ENCODE assay signal across 8 mouse cellular contexts in genomic region chr11:69120221-69121000, GRCm38 (mm10). TPM values are rescaled to one million over a fixed set of nuclear protein-coding genes. Genes with fewer than 3 reads are reported as not detected.
DNase-seq lines count a peak whose midpoint lies in the region; ATAC-seq and TF ChIP-seq lines count a peak whose summit lies in the region.

Gene Hes7 (plus strand): TSS chr11:69120404.

- peak within 1 kb of the TSS; percentile 80 for H3K4me3 ChIP-seq in kidney, embryonic 14.5 days (ENCODE audit: low read length)
- peak within 1 kb of the TSS; percentile 34 for H3K4me3 ChIP-seq in bone marrow, adult 2 months (replicated peaks; ENCODE audit: control insufficient read depth, low read depth, low read length)
- peak within 1 kb of the TSS; percentile 85 for H3K4me3 ChIP-seq in forebrain, postnatal 0 days (ENCODE audit: low read depth, low read length)
- peak within 1 kb of the TSS; percentile 74 for H3K4me3 ChIP-seq in limb, embryonic 14.5 days (replicated peaks; ENCODE audit: low read length)
- H3K4me3 ChIP-seq in olfactory bulb, adult 2 months (ENCODE audit: insufficient read depth, low read depth, low read length) = peak within 1 kb of the TSS; percentile 78

- peak within 1 kb of the TSS; percentile 95 for H3K4me2 ChIP-seq in kidney, embryonic 14.5 days (replicated peaks; ENCODE audit: low read depth, low read length)
- H3K4me2 ChIP-seq in forebrain, postnatal 0 days (ENCODE audit: low read depth) = peak within 1 kb of the TSS; percentile 96
- H3K4me2 ChIP-seq in limb, embryonic 14.5 days (replicated peaks; ENCODE audit: low read depth, low read length, severe bottlenecking) = peak within 1 kb of the TSS; percentile 90

- no peaks in the 10 kb centered on the region for H3K9me3 ChIP-seq in kidney, embryonic 14.5 days (ENCODE audit: control insufficient read depth, low read length)
- no peaks in the 10 kb centered on the region for H3K9me3 ChIP-seq in forebrain, postnatal 0 days (ENCODE audit: low read length)
- H3K9me3 ChIP-seq in limb, embryonic 14.5 days (ENCODE audit: control insufficient read depth, low read length) = no peaks in the 10 kb centered on the region

- no peak for TF ChIP-seq POLR2A in bone marrow, adult 2 months (IDR thresholded peaks at IDR 0.05; ENCODE audit: borderline replicate concordance, control insufficient read depth, low read depth, low read length)
- no peak for TF ChIP-seq POLR2A in limb, embryonic 14.5 days (IDR thresholded peaks at IDR 0.05; ENCODE audit: borderline replicate concordance, extremely low read depth, insufficient read depth, insufficient read length)
- no peak for TF ChIP-seq POLR2A in olfactory bulb, adult 2 months (IDR thresholded peaks at IDR 0.05; ENCODE audit: insufficient read depth, low read depth, low read length)

- no peaks in the 10 kb centered on the region for H3K27me3 ChIP-seq in kidney, embryonic 14.5 days (ENCODE audit: control insufficient read depth, insufficient read depth, low read length)
- no peaks in the 10 kb centered on the region for H3K27me3 ChIP-seq in forebrain, postnatal 0 days (ENCODE audit: insufficient read depth, low read length)
- H3K27me3 ChIP-seq in limb, embryonic 14.5 days (ENCODE audit: control insufficient read depth, insufficient read depth, low read length) = no peaks in the 10 kb centered on the region

- H3K4me1 ChIP-seq in kidney, embryonic 14.5 days (ENCODE audit: control insufficient read depth, insufficient read depth, low read length) = peaks cover 20% of the 10 kb centered on the region; the same call in 1 of the 2 replicates
- no peaks in the 10 kb centered on the region for H3K4me1 ChIP-seq in bone marrow, adult 2 months (ENCODE audit: control insufficient read depth, insufficient read depth, low read length)
- H3K4me1 ChIP-seq in forebrain, postnatal 0 days (ENCODE audit: insufficient read depth) = peaks cover 18% of the 10 kb centered on the region
- peaks cover 22% of the 10 kb centered on the region for H3K4me1 ChIP-seq in limb, embryonic 14.5 days (ENCODE audit: control insufficient read depth, insufficient read depth, low read length)
- peaks cover 20% of the 10 kb centered on the region for H3K4me1 ChIP-seq in olfactory bulb, adult 2 months (ENCODE audit: control insufficient read depth, insufficient read depth, low read length)

- H3K9ac ChIP-seq in kidney, embryonic 14.5 days (ENCODE audit: low read depth, low read length) = peak within 1 kb of the TSS; percentile 62
- H3K9ac ChIP-seq in forebrain, postnatal 0 days = peak within 1 kb of the TSS; percentile 73
- peak within 1 kb of the TSS; percentile 65 for H3K9ac ChIP-seq in limb, embryonic 14.5 days (ENCODE audit: low read depth, low read length, severe bottlenecking)

- H3K27ac ChIP-seq in kidney, embryonic 14.5 days (ENCODE audit: low read depth, low read length) = no peak within 1 kb of the TSS
- H3K27ac ChIP-seq in bone marrow, adult 2 months (ENCODE audit: control insufficient read depth, insufficient read depth, low read depth, low read length, poor library complexity) = no peak within 1 kb of the TSS
- H3K27ac ChIP-seq in forebrain, postnatal 0 days (ENCODE audit: low read depth, low read length) = no peak within 1 kb of the TSS
- H3K27ac ChIP-seq in limb, embryonic 14.5 days (replicated peaks; ENCODE audit: low read depth, low read length) = no peak within 1 kb of the TSS
- no peak within 1 kb of the TSS for H3K27ac ChIP-seq in olfactory bulb, adult 2 months (ENCODE audit: insufficient read depth, low read depth, low read length)

- no peaks in the 10 kb centered on the region for H3K36me3 ChIP-seq in kidney, embryonic 14.5 days (ENCODE audit: control insufficient read depth, insufficient read depth, low read length)
- H3K36me3 ChIP-seq in forebrain, postnatal 0 days (ENCODE audit: insufficient read depth) = no peaks in the 10 kb centered on the region
- H3K36me3 ChIP-seq in limb, embryonic 14.5 days (ENCODE audit: control insufficient read depth, insufficient read depth, low read length) = no peaks in the 10 kb centered on the region

- no peak for ATAC-seq in kidney, embryonic 14.5 days (ENCODE audit: low FRiP score, low TSS enrichment)
- ATAC-seq in forebrain, postnatal 0 days = no peak
- ATAC-seq in limb, embryonic 14.5 days (ENCODE audit: low FRiP score, low read depth) = no peak
- no peak for ATAC-seq in erythroid progenitor cell, adult 5-6 weeks (replicated peaks; ENCODE audit: low FRiP score, poor library complexity, severe bottlenecking)

- no peak for DNase-seq in kidney, adult 11 months
- no peak for DNase-seq in forebrain, postnatal 0 days
- no peak for DNase-seq in limb, embryonic 14.5 days (ENCODE audit: low spot score)
- DNase-seq in gastrocnemius, postnatal 25 days = no peak

- TF ChIP-seq CTCF in bone marrow, adult 2 months (IDR thresholded peaks at IDR 0.05; ENCODE audit: control insufficient read depth, insufficient read depth, low read length) = no peak
- TF ChIP-seq CTCF in forebrain, postnatal 0 days (IDR thresholded peaks at IDR 0.05; ENCODE audit: low read depth) = no peak
- no peak for TF ChIP-seq CTCF in olfactory bulb, adult 2 months (IDR thresholded peaks at IDR 0.05; ENCODE audit: insufficient read depth, low read depth, low read length)

- 2% methylated on average over 27 of the region's 27 CpGs for WGBS in kidney, embryonic 14.5 days
- WGBS in bone marrow, adult 2 months = 1% methylated on average over 27 of the region's 27 CpGs
- WGBS in forebrain, postnatal 0 days = 7% methylated on average over 27 of the region's 27 CpGs
- 4% methylated on average over 27 of the region's 27 CpGs for WGBS in limb, embryonic 14.5 days
- WGBS in olfactory bulb, adult 2 months = 24% methylated on average over 27 of the region's 27 CpGs

RNA-seq across cellular contexts. Expression of gene Hes7, which starts in this region (rescaled TPM):
- polyA plus RNA-seq in kidney, embryonic 14.5 days (2014; fragmentation: Nextera tagmentation; extraction: Ambion mirVana) = 0.23 and 0.41 TPM in 2 replicates
- 1.1 TPM in 1 of 2 replicates, not detected in the other for polyA plus RNA-seq in bone marrow, adult 2 months (2011; ENCODE audit: insufficient read depth, insufficient read length, low replicate concordance, missing spikeins)
- 1.2 and 1.6 TPM in 2 replicates for total RNA-seq in forebrain, postnatal 0 days (2014; rRNA removed)
- 1.1 and 1.3 TPM in 2 replicates for polyA plus RNA-seq in forebrain, postnatal 0 days (2015; fragmentation: Nextera tagmentation; extraction: Ambion mirVana)
- 1.1 and 1.4 TPM in 2 replicates for polyA plus RNA-seq in limb, embryonic 14.5 days (2012; rRNA removed)
- 0.30 and 0.77 TPM in 2 replicates for polyA plus RNA-seq in limb, embryonic 14.5 days (2014; fragmentation: Nextera tagmentation; extraction: Ambion mirVana)
- not detected in 2 replicates for polyA plus RNA-seq in olfactory bulb, adult 2 months (2012; ENCODE audit: insufficient read depth, insufficient read length, low replicate concordance, missing spikeins)
- not detected for total RNA-seq in gastrocnemius, postnatal 25 days (2021)
- total RNA-seq in erythroid progenitor cell, adult 5-6 weeks (2015; ENCODE audit: low replicate concordance) = not detected in 2 replicates
- total RNA-seq in erythroid progenitor cell, adult 5-6 weeks (2017; ENCODE audit: low replicate concordance) = not detected in 2 replicates

Comparison
In these comparisons a context has a peak if more than half of its experiments do, and no peak if none do; other contexts are left out.
1. H3K4me3 ChIP-seq: peak in every context shown above with its lines; median percentile 85 in forebrain, postnatal 0 days; 80 in kidney, embryonic 14.5 days; 78 in olfactory bulb, adult 2 months; 74 in limb, embryonic 14.5 days; 34 in bone marrow, adult 2 months.